Mouse (Mus musculus) testis, postnatal 10 days (tissue): ENCODE results near the gene Cnnm2.

Experiments used
- DNase-seq: peaks from one replicate; pipeline ENCODE4 v3.0.0; 2021; ENCODE audit warnings: low spot score

Gene Cnnm2

DNA sequence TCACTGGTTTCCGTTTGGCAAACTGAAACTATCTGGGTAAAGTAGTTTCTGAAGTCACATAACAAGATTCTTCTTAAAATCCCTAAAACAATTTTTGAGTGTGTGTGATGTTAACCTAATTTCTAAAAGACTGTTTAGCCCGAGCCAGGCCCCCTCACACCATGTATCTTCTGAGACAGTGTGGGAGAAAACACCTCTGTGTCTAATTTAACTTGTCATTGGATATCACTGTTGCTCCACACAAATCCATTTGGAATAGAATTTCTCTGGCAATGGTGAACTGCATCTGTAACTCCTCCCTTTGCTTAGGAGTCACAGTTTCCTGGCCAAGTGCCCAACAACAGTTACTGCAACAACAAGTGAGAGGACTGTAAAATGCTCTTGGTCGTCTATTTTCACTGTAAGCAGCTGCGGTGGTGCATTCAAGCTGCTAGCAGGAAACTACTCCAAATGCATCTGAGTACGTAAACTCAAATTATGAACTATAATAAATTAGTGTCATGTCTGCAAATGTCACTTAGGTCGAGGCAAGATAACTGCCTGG, 167.7 kb downstream of the Cnnm2 start:
- peak; percentile 73 for DNase-seq
